Mouse (Mus musculus): Measurements from ENCODE around the gene Gatm.

Gatm gene
- long read RNA-seq, experiment 1, transcript Gatm-201 (9 exons, 2,389 nt), result major isoform, 16 of 17 reads
- long read RNA-seq, experiment 1, partial matches to known transcripts, result 0 of 17 reads
- long read RNA-seq, experiment 1, other reads (novel, unspliced or antisense), result 1 of 17 reads
- long read RNA-seq, experiment 2, transcript Gatm-201 (9 exons, 2,389 nt), result major isoform, 10 of 13 reads
- long read RNA-seq, experiment 2, partial matches to known transcripts, result 0 of 13 reads
- long read RNA-seq, experiment 2, other reads (novel, unspliced or antisense), result 3 of 13 reads

- intact Hi-C loops (cut with DNase I), result no loop called here
Measured at GRCm38 (mm10) chr2:122610746-122611653, at the start of gene Gatm. Gene Gatm, minus strand, starts transcription at chr2:122611303.

- intact Hi-C loops (cut with DNase I), result loop anchor here (10.0 kb wide), 1 partner anchor 95 kb away; no protein-coding TSS in a partner anchor
Measured at GRCm38 (mm10) chr2:122659825-122660224, 48.7 kb upstream of the Gatm start.

GRCm38 (mm10) chr2:122657707-122658524, 46.8 kb upstream of the Gatm start:
- intact Hi-C loops (cut with DNase I), result no loop called here

GRCm38 (mm10) chr2:122656767-122657166, 45.7 kb upstream of the Gatm start:
- intact Hi-C loops (cut with DNase I), result no loop called here

- intact Hi-C loops (cut with DNase I), result no loop called here
Measured at GRCm38 (mm10) chr2:122656052-122656451, 44.9 kb upstream of the Gatm start.

GRCm38 (mm10) chr2:122652096-122653084, 41.3 kb upstream of the Gatm start:
- intact Hi-C loops (cut with DNase I), result no loop called here

GRCm38 (mm10) chr2:122638673-122639072, 27.6 kb upstream of the Gatm start:
- intact Hi-C loops (cut with DNase I), result loop anchor here (10.0 kb wide), 1 partner anchor 116 kb away; no protein-coding TSS in a partner anchor

- intact Hi-C loops (cut with DNase I), result loop anchor here (10.0 kb wide), 1 partner anchor 117 kb away; no protein-coding TSS in a partner anchor
Measured at GRCm38 (mm10) chr2:122638029-122638428, 26.9 kb upstream of the Gatm start.

GRCm38 (mm10) chr2:122637526-122637997, 26.5 kb upstream of the Gatm start:
- intact Hi-C loops (cut with DNase I), result loop anchor here (1.0 to 10.0 kb wide), 2 partner anchors 31 to 117 kb away; no protein-coding TSS in a partner anchor

GRCm38 (mm10) chr2:122636686-122637085, 25.6 kb upstream of the Gatm start, which contains the start of gene AA467197:
Gene AA467197, plus strand, starts transcription at chr2:122636986.
- intact Hi-C loops (cut with DNase I), result loop anchor here (1.0 to 10.0 kb wide), 2 partner anchors 32 to 118 kb away; no protein-coding TSS in a partner anchor

GRCm38 (mm10) chr2:122631226-122631801, 20.2 kb upstream of the Gatm start:
- intact Hi-C loops (cut with DNase I), result loop anchor here (10.0 kb wide), 1 partner anchor 123 kb away; no protein-coding TSS in a partner anchor

GRCm38 (mm10) chr2:122630465-122631225, 19.5 kb upstream of the Gatm start:
- intact Hi-C loops (cut with DNase I), result loop anchor here (10.0 kb wide), 1 partner anchor 124 kb away; no protein-coding TSS in a partner anchor

GRCm38 (mm10) chr2:122629871-122630270, 18.8 kb upstream of the Gatm start:
- intact Hi-C loops (cut with DNase I), result loop anchor here (2.0 to 10.0 kb wide), 4 partner anchors 55 to 435 kb away; no protein-coding TSS in a partner anchor

GRCm38 (mm10) chr2:122628976-122629375, 17.9 kb upstream of the Gatm start:
- intact Hi-C loops (cut with DNase I), result loop anchor here (2.0 to 10.0 kb wide), 3 partner anchors 54 to 434 kb away; no protein-coding TSS in a partner anchor

- intact Hi-C loops (cut with DNase I), result loop anchor here (10.0 kb wide), 2 partner anchors 241 to 431 kb away; no protein-coding TSS in a partner anchor
Measured at GRCm38 (mm10) chr2:122625930-122626329, 14.8 kb upstream of the Gatm start.

- intact Hi-C loops (cut with DNase I), result loop anchor here (10.0 kb wide), 2 partner anchors 237 to 427 kb away; no protein-coding TSS in a partner anchor
Measured at GRCm38 (mm10) chr2:122621337-122622110, 10.4 kb upstream of the Gatm start.

- intact Hi-C loops (cut with DNase I), result loop anchor here (5.0 kb wide), 1 partner anchor 46 kb away; no protein-coding TSS in a partner anchor
Measured at GRCm38 (mm10) chr2:122618719-122619118, 7.6 kb upstream of the Gatm start.
